Mouse (Mus musculus) ES-E14 (cell line): ENCODE results near the gene Gnat2. TPM values are rescaled to one million over a fixed set of nuclear protein-coding genes. Genes with fewer than 3 reads are reported as not detected.

Experiments used
- DNase-seq: peaks from one replicate; pipeline ENCODE4 v3.0.0-alpha.2; 2013; ENCODE audit warnings: low read depth, low spot score
- H3K27ac ChIP-seq: 2 replicates; pipeline ENCODE4 v1.5.1; 2012; ENCODE audit warnings: low read depth, mild to moderate bottlenecking, low read length, moderate library complexity, mixed read lengths; ENCODE audit not compliant: poor library complexity, insufficient read depth, severe bottlenecking
- H3K36me3 ChIP-seq: 2 replicates; pipeline ENCODE4 v1.6.1; 2012; ENCODE audit warnings: mild to moderate bottlenecking, low read length, moderate library complexity, mixed read lengths; ENCODE audit not compliant: control insufficient read depth, poor library complexity, insufficient read depth, severe bottlenecking
- H3K4me1 ChIP-seq, 2 experiments: fragments of 150-350 bp in 1 of 2; sonication (generic) in 1 of 2; 2 replicates each; pipeline ENCODE4 v1.6.1; 2012; ENCODE audit warnings: low read length in 2 of 2, mild to moderate bottlenecking in 1 of 2, mixed read lengths in 1 of 2; ENCODE audit not compliant: control insufficient read depth in 2 of 2, insufficient read depth in 2 of 2, poor library complexity in 1 of 2
- H3K4me3 ChIP-seq, 2 experiments: fragments of 150-350 bp in 1 of 2; sonication (generic) in 1 of 2; 2 replicates each; pipeline ENCODE4 v1.5.1; 2012; ENCODE audit warnings: low read length in 2 of 2, low read depth in 1 of 2, mild to moderate bottlenecking in 1 of 2, mixed read lengths in 1 of 2; ENCODE audit not compliant: insufficient read depth in 1 of 2, poor library complexity in 1 of 2, severe bottlenecking in 1 of 2
- H3K9ac ChIP-seq: 2 replicates; pipeline ENCODE4 v1.6.1; 2012; ENCODE audit warnings: low read depth, mild to moderate bottlenecking, low read length, mixed read lengths; ENCODE audit not compliant: poor library complexity, insufficient read depth, severe bottlenecking
- H3K9me3 ChIP-seq: fragments of 150-350 bp; sonication (generic); 2 replicates; pipeline ENCODE4 v1.6.1; 2012; ENCODE audit warnings: low read depth, mild to moderate bottlenecking, low read length; ENCODE audit not compliant: control insufficient read depth, insufficient read depth
- CHD2 ChIP-seq: IDR thresholded peaks from 2 replicates; pipeline ENCODE4 v1.6.1; 2014; ENCODE audit warnings: mild to moderate bottlenecking, low read depth, low read length, inconsistent platforms
- HCFC1 ChIP-seq: IDR thresholded peaks from 2 replicates; pipeline ENCODE4 v1.6.1; 2012; ENCODE audit warnings: low read length, inconsistent platforms, borderline replicate concordance; ENCODE audit not compliant: insufficient read depth
- MAFK ChIP-seq: IDR thresholded peaks from 2 replicates; pipeline ENCODE4 v1.6.1; 2014; ENCODE audit warnings: mild to moderate bottlenecking, low read depth, low read length, inconsistent platforms; ENCODE audit not compliant: insufficient read depth
- ZC3H11A ChIP-seq: IDR thresholded peaks from 2 replicates; pipeline ENCODE4 v1.6.1; 2012; ENCODE audit warnings: low read depth, mild to moderate bottlenecking, inconsistent platforms, low read length, borderline replicate concordance
- ZNF384 ChIP-seq: IDR thresholded peaks from 2 replicates; pipeline ENCODE4 v1.6.1; 2012; ENCODE audit warnings: low read depth, low read length, inconsistent platforms
- in situ Hi-C, 2 experiments: fragments of 600-800 bp; cut with MboI; formaldehyde crosslinking; loops; one replicate each; pipeline ENCODE4 v1.15.1; 2025; ENCODE audit warnings: low sequenced_read_pairs in 2 of 2, inconsistent platforms in 1 of 2; ENCODE audit not compliant: unreplicated experiment in 2 of 2
- total RNA-seq: library from RNA; depleted of rRNA; stranded (reverse); fragments of 300-350 nt; gene quantifications from 2 replicates; pipeline ENCODE4 v1.2.3, GENCODE M21; 2012

The Gnat2 gene
- total RNA-seq, 1 experiment: 9.9 TPM

DNA sequence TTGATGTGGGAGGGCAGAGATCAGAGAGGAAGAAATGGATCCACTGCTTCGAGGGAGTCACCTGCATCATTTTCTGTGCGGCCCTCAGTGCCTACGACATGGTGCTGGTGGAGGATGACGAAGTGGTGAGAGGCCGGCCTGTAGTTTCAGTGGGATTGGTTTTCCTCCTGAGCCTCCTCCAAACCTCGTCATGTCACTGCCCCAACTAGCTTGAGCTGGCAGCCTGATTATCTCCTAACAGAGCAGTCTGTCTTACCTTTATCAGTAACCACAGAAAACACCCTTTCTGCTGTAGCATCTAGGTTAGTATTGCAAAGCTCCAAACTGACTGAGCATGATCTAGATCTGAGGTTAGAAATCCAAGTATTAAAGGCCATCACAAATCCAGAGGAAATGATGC, 5.7 kb downstream of the Gnat2 start:
- no peak for DNase-seq
- TF ChIP-seq ZNF384 (no peak), CHD2 (no peak), HCFC1 (no peak), MAFK (no peak), ZC3H11A (no peak)
- no peak overlapping the region for H3K27ac ChIP-seq
- H3K4me3 ChIP-seq: no peak overlapping the region
- no peaks in the 10 kb centered on the region for H3K9me3 ChIP-seq
- H3K36me3 ChIP-seq: no peaks in the 10 kb centered on the region; the same call in 1 of the 2 replicates
- H3K9ac ChIP-seq: no peak overlapping the region
- no peaks in the 10 kb centered on the region; a peak in 1 of 4 replicates for H3K4me1 ChIP-seq
- in situ Hi-C loops: no loop called here

DNA sequence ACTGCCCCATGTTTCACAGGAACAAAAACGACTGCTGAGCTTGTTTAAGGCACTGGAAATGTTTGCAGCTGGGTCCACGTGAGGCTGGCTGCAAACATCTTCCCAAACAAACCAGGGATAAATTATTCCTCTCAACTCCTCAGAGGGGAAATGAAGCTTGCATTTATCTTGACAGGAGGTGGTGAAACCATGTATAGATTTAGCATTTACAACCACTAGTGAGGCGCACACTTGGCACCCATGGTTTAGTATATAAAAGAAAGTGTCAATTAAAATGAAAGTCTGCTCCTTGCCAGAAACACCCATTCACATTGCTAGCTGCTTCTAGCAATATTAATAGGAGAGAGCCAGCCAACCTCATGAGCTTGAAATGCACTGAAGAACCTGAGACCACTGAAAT, 9.0 kb downstream of the Gnat2 start:
- DNase-seq: no peak
- H3K9me3 ChIP-seq: no peaks in the 10 kb centered on the region
- H3K36me3 ChIP-seq: no peaks in the 10 kb centered on the region
- no peak overlapping the region for H3K4me3 ChIP-seq
- H3K9ac ChIP-seq: no peak overlapping the region
- TF ChIP-seq ZNF384 (no peak), HCFC1 (no peak), CHD2 (no peak), ZC3H11A (no peak), MAFK (no peak)
- in situ Hi-C loops: no loop called here
- no peaks in the 10 kb centered on the region; a peak in 1 of 4 replicates for H3K4me1 ChIP-seq
- no peak overlapping the region for H3K27ac ChIP-seq

DNA sequence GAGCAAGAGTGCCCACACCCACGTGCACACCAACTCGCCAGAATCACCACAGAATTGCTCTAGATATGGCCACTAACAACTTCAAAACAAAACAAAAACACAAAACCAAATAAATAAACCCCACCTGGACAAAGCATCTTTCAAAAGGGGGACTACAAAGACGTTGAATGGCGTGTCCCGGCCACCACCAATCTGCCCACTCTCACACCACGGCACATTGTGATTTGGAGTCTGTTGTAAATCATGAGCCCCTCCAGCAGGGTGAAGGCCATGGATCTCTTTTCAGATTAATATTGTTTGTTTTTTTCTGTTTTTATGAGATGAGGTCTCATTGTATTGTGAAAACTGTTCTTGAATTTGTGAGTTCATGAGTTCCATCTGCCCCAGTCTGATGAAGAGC, 9.5 kb downstream of the Gnat2 start:
- Histone ChIP-seq H3K36me3 (no peaks in the 10 kb centered on the region; the same call in 1 of the 2 replicates), H3K4me3 (no peak overlapping the region), H3K27ac (no peak overlapping the region), H3K4me1 (no peaks in the 10 kb centered on the region), H3K9ac (no peak overlapping the region), H3K9me3 (no peaks in the 10 kb centered on the region)
- in situ Hi-C loops: no loop called here
- TF ChIP-seq ZNF384 (no peak), CHD2 (no peak), HCFC1 (no peak), ZC3H11A (no peak), MAFK (no peak)
- DNase-seq: no peak

DNA sequence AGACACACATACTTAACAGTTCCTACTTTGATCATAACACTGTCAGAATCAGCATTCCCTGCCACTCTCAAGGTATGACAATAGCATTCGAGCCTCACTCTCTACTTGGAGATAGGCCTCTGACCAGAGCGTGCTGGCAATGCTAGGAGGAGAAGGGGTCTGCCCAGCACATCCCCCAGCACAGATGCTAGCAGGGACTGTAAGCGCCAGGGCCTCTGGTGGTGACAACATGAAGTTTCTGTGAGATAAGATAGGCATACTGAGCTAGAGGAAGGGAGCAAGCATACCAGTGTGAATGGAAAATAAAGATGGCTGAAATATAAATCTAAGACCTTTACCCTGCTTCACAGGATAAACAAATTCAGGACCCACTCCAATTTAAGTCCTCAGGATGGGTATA, 12.7 kb downstream of the Gnat2 start:
- H3K9ac ChIP-seq: no peak overlapping the region
- H3K36me3 ChIP-seq: peaks cover 5% of the 10 kb centered on the region
- in situ Hi-C loops: no loop called here
- DNase-seq: no peak
- no peak for TF ChIP-seq ZNF384
- TF ChIP-seq ZC3H11A: no peak
- no peak for TF ChIP-seq MAFK
- no peak for TF ChIP-seq HCFC1
- TF ChIP-seq CHD2: no peak
- H3K4me1 ChIP-seq: no peaks in the 10 kb centered on the region
- no peak overlapping the region for H3K27ac ChIP-seq
- H3K4me3 ChIP-seq: no peak overlapping the region
- H3K9me3 ChIP-seq: no peaks in the 10 kb centered on the region

DNA sequence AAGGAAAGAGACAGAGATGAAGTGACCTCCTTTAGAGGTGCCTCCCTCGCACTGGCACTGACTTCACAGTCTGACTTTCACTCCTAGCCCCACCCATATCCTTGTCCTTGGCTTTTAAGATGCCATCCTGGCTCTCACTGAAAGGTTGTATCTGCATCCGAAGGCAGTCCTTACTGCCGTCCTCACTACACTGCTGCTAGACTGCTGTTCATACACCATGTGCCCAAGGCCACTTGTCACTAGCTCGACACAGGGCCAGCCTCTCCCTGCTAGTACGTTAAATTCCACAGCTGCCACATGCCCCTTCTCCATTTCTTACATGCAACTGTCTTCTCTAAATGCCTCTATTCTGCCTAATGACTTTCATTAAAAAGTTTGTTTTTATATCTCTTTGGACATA, 18.7 kb downstream of the Gnat2 start:
- Histone ChIP-seq H3K4me1 (no peaks in the 10 kb centered on the region), H3K9me3 (no peaks in the 10 kb centered on the region), H3K9ac (peak overlapping the region; percentile 48; the same call in 1 of the 2 replicates), H3K4me3 (no peak overlapping the region), H3K27ac (no peak overlapping the region), H3K36me3 (peaks cover 24% of the 10 kb centered on the region)
- no peak for TF ChIP-seq ZNF384
- no peak for TF ChIP-seq CHD2
- no peak for TF ChIP-seq MAFK
- no peak for TF ChIP-seq HCFC1
- TF ChIP-seq ZC3H11A: no peak
- DNase-seq: no peak
- in situ Hi-C loops: no loop called here
